Comparison of ENCODE assay signal across 22 mouse cellular contexts in genomic region chr19:47473453-47473852, GRCm38 (mm10). TPM values are rescaled to one million over a fixed set of nuclear protein-coding genes. Genes with fewer than 3 reads are reported as not detected.
A peak's percentile ranks its signal among the peaks of the same experiment; 100 is the strongest.
DNase-seq lines count a peak whose midpoint lies in the region; ATAC-seq and TF ChIP-seq lines count a peak whose summit lies in the region.
"Had no signal": no experiment of that assay in that cellular context is flagged by ENCODE, and none has a peak within 500 bp of the region (broad histone marks: within the 10 kb centered on the region; RNA-seq: fewer than 3 reads in every experiment).

No protein-coding gene starts in this region.

- no peaks in the 10 kb centered on the region for H3K9me3 ChIP-seq in hindbrain, embryonic 10.5 days
- no peaks in the 10 kb centered on the region for H3K9me3 ChIP-seq in hindbrain, embryonic 16.5 days (ENCODE audit: control insufficient read depth, low read length)
- H3K9me3 ChIP-seq in forebrain, embryonic 10.5 days = no peaks in the 10 kb centered on the region
- no peaks in the 10 kb centered on the region for H3K9me3 ChIP-seq in forebrain, embryonic 14.5 days (replicated peaks; ENCODE audit: control insufficient read depth, low read length)
- no peaks in the 10 kb centered on the region for H3K9me3 ChIP-seq in hindbrain, postnatal 0 days (ENCODE audit: low read length)
- H3K9me3 ChIP-seq: embryonic facial prominence, embryonic 15.5 days; heart, embryonic 12.5 days; limb, embryonic 13.5 days; liver, embryonic 12.5 days had no signal

- H3K4me1 ChIP-seq in hindbrain, embryonic 10.5 days (replicated peaks) = peaks cover 17% of the 10 kb centered on the region
- H3K4me1 ChIP-seq in hindbrain, embryonic 16.5 days (ENCODE audit: control insufficient read depth, insufficient read depth, low read depth, low read length) = peaks cover 8% of the 10 kb centered on the region; the same call in 1 of the 2 replicates
- H3K4me1 ChIP-seq in forebrain, embryonic 10.5 days = peaks cover 19% of the 10 kb centered on the region
- peaks cover 13% of the 10 kb centered on the region; the same call in 1 of the 2 replicates for H3K4me1 ChIP-seq in forebrain, embryonic 14.5 days (ENCODE audit: control insufficient read depth, insufficient read depth, low read length)
- H3K4me1 ChIP-seq in hindbrain, postnatal 0 days (ENCODE audit: insufficient read depth, low read length) = peaks cover 7% of the 10 kb centered on the region; the same call in 1 of the 2 replicates

- H3K4me3 ChIP-seq in hindbrain, embryonic 10.5 days = no peak overlapping the region
- no peak overlapping the region for H3K4me3 ChIP-seq in hindbrain, embryonic 16.5 days (ENCODE audit: low read length)
- no peak overlapping the region for H3K4me3 ChIP-seq in forebrain, embryonic 10.5 days
- no peak overlapping the region for H3K4me3 ChIP-seq in forebrain, embryonic 14.5 days (ENCODE audit: low read depth, low read length)
- no peak overlapping the region for H3K4me3 ChIP-seq in hindbrain, postnatal 0 days (ENCODE audit: low read length)
- H3K4me3 ChIP-seq: embryonic facial prominence, embryonic 15.5 days; heart, embryonic 12.5 days; limb, embryonic 13.5 days; liver, embryonic 12.5 days had no signal

- no peak for ATAC-seq in hindbrain, embryonic 16.5 days
- ATAC-seq in forebrain, embryonic 14.5 days = peak; percentile 68
- ATAC-seq in hindbrain, postnatal 0 days = no peak
- ATAC-seq: inflammation-experienced regulatory T-cells, adult 6 months; liver, embryonic 12.5 days; Patski had no signal

- no peak for TF ChIP-seq CTCF in hindbrain, postnatal 0 days (IDR thresholded peaks at IDR 0.05; ENCODE audit: low read depth)

- H3K27ac ChIP-seq in hindbrain, embryonic 10.5 days = peak overlapping the region; percentile 76
- no peak overlapping the region for H3K27ac ChIP-seq in hindbrain, embryonic 16.5 days (ENCODE audit: low read depth, low read length)
- H3K27ac ChIP-seq in forebrain, embryonic 10.5 days = peak overlapping the region; percentile 72
- H3K27ac ChIP-seq in forebrain, embryonic 14.5 days (ENCODE audit: low read depth, low read length) = peak overlapping the region; percentile 70
- H3K27ac ChIP-seq in hindbrain, postnatal 0 days = no peak overlapping the region
- H3K27ac ChIP-seq: embryonic facial prominence, embryonic 15.5 days; limb, embryonic 13.5 days; liver, embryonic 12.5 days had no signal

- no peak overlapping the region for H3K4me2 ChIP-seq in hindbrain, embryonic 16.5 days (ENCODE audit: low read length)
- H3K4me2 ChIP-seq in forebrain, embryonic 14.5 days (ENCODE audit: low read length) = peak overlapping the region; percentile 32
- H3K4me2 ChIP-seq in hindbrain, postnatal 0 days (ENCODE audit: low read depth, low read length) = peak overlapping the region; percentile 36; the same call in 1 of the 2 replicates
- H3K4me2 ChIP-seq: embryonic facial prominence, embryonic 15.5 days; heart, embryonic 12.5 days; limb, embryonic 13.5 days; liver, embryonic 12.5 days had no signal

- WGBS in hindbrain, embryonic 10.5 days = 76% methylated on average over 3 of the region's 3 CpGs
- WGBS in hindbrain, embryonic 16.5 days = 61% methylated on average over 3 of the region's 3 CpGs
- WGBS in forebrain, embryonic 10.5 days = 79% methylated on average over 3 of the region's 3 CpGs
- 33% methylated on average over 3 of the region's 3 CpGs for WGBS in forebrain, embryonic 14.5 days
- 53% methylated on average over 3 of the region's 3 CpGs for WGBS in hindbrain, postnatal 0 days

- H3K27me3 ChIP-seq in hindbrain, embryonic 10.5 days (ENCODE audit: insufficient read depth, poor library complexity, severe bottlenecking) = no peaks in the 10 kb centered on the region
- no peaks in the 10 kb centered on the region for H3K27me3 ChIP-seq in hindbrain, embryonic 16.5 days (replicated peaks; ENCODE audit: control insufficient read depth, insufficient read depth, low read length)
- no peaks in the 10 kb centered on the region for H3K27me3 ChIP-seq in forebrain, embryonic 10.5 days (ENCODE audit: poor library complexity, severe bottlenecking)
- no peaks in the 10 kb centered on the region for H3K27me3 ChIP-seq in forebrain, embryonic 14.5 days (replicated peaks; ENCODE audit: control insufficient read depth, insufficient read depth, low read length)
- no peaks in the 10 kb centered on the region for H3K27me3 ChIP-seq in hindbrain, postnatal 0 days (ENCODE audit: insufficient read depth, low read length)
- H3K27me3 ChIP-seq: embryonic facial prominence, embryonic 15.5 days; heart, embryonic 12.5 days; limb, embryonic 13.5 days had no signal

- H3K9ac ChIP-seq in hindbrain, embryonic 16.5 days (ENCODE audit: low read depth, low read length) = no peak overlapping the region
- no peak overlapping the region for H3K9ac ChIP-seq in forebrain, embryonic 14.5 days (ENCODE audit: low read length)
- no peak overlapping the region for H3K9ac ChIP-seq in hindbrain, postnatal 0 days (replicated peaks; ENCODE audit: low read length)
- H3K9ac ChIP-seq: embryonic facial prominence, embryonic 15.5 days; heart, embryonic 12.5 days; limb, embryonic 13.5 days; liver, embryonic 12.5 days had no signal

- H3K36me3 ChIP-seq in hindbrain, embryonic 10.5 days = no peaks in the 10 kb centered on the region
- no peaks in the 10 kb centered on the region for H3K36me3 ChIP-seq in hindbrain, embryonic 16.5 days (ENCODE audit: control insufficient read depth, insufficient read depth, low read length)
- no peaks in the 10 kb centered on the region for H3K36me3 ChIP-seq in forebrain, embryonic 10.5 days (replicated peaks)
- H3K36me3 ChIP-seq in forebrain, embryonic 14.5 days (ENCODE audit: control insufficient read depth, insufficient read depth, low read length) = no peaks in the 10 kb centered on the region
- H3K36me3 ChIP-seq in hindbrain, postnatal 0 days (ENCODE audit: insufficient read depth, low read length) = no peaks in the 10 kb centered on the region
- H3K36me3 ChIP-seq: embryonic facial prominence, embryonic 15.5 days; heart, embryonic 12.5 days; limb, embryonic 13.5 days; liver, embryonic 12.5 days had no signal

- DNase-seq in hindbrain, embryonic 10.5 days (ENCODE audit: low spot score) = no peak
- no peak for DNase-seq in forebrain, embryonic 10.5 days (ENCODE audit: extremely low spot score, low spot score)
- no peak for DNase-seq in forebrain, embryonic 14.5 days (ENCODE audit: low spot score)
- DNase-seq in hindbrain, postnatal 0 days (ENCODE audit: low spot score) = no peak
- no peak for DNase-seq in B cell, adult 2 months
- DNase-seq in cerebellum, adult 11-12 months = no peak
- no peak for DNase-seq in left cerebral cortex, adult 8-10 months (ENCODE audit: low spot score in 2 of 2)
- DNase-seq: cerebellum, adult 9-11 months; kidney, adult 2 months; kidney, postnatal 14 days; lung, adult 18-20 months; lung, postnatal 14 days; right cerebral cortex, adult 18-20 months; thymus, adult 18-20 months; thymus, postnatal 4 days had no signal

RNA-seq across cellular contexts. Expression of gene Sh3pxd2a, which starts 9.3 kb away (rescaled TPM):
- 2.7 TPM in 2 replicates for polyA plus RNA-seq in hindbrain, embryonic 10.5 days (2016; fragmentation: Nextera tagmentation; extraction: Ambion mirVana)
- 1.8 and 2.2 TPM in 2 replicates for polyA plus RNA-seq in hindbrain, embryonic 16.5 days (2015; fragmentation: Nextera tagmentation; extraction: Ambion mirVana)
- 1.5 and 1.8 TPM in 2 replicates for polyA plus RNA-seq in forebrain, embryonic 10.5 days (2016; fragmentation: Nextera tagmentation; extraction: Ambion mirVana)
- polyA plus RNA-seq in forebrain, embryonic 14.5 days (2014; fragmentation: Nextera tagmentation; extraction: Ambion mirVana) = 3.0 and 3.4 TPM in 2 replicates
- 21.9 and 25.5 TPM in 2 replicates for total RNA-seq in hindbrain, postnatal 0 days (2014; rRNA removed)
- 1.4 and 1.8 TPM in 2 replicates for polyA plus RNA-seq in hindbrain, postnatal 0 days (2015; fragmentation: Nextera tagmentation; extraction: Ambion mirVana)
- total RNA-seq in left cerebral cortex, adult 8-10 months (2022) = 10 to 100 TPM; 29.9 to 33.2 (median 31.8) TPM

Comparison
In these comparisons a context has a peak if more than half of its experiments do, and no peak if none do; other contexts are left out.
1. H3K27ac ChIP-seq: peak in hindbrain, embryonic 10.5 days (single experiment), forebrain, embryonic 10.5 days (single experiment) and forebrain, embryonic 14.5 days (single experiment); none in hindbrain, embryonic 16.5 days (single experiment) and hindbrain, postnatal 0 days (single experiment).